Mouse (Mus musculus): ENCODE data around the gene Grk5. TPM values are rescaled to one million over a fixed set of nuclear protein-coding genes. Genes with fewer than 3 reads are reported as not detected.

Gene Grk5
- polyA plus RNA-seq, 1 experiment from 2014 or later, result 3.6 TPM

GRCm38 (mm10) chr19:61131096-61131495 lies 241.5 kb downstream of the Grk5 start:
- Histone ChIP-seq H3K27ac (replicated peaks; ENCODE audit: low read depth, low read length) (no peak overlapping the region), H3K9ac (replicated peaks; ENCODE audit: low read length) (no peak overlapping the region), H3K4me2 (ENCODE audit: low read length) (no peak overlapping the region), H3K4me1 (ENCODE audit: control insufficient read depth, insufficient read depth, low read length) (no peaks in the 10 kb centered on the region), H3K36me3 (ENCODE audit: control insufficient read depth, insufficient read depth, low read length) (peaks cover 9% of the 10 kb centered on the region; the same call in 1 of the 2 replicates), H3K27me3 (ENCODE audit: control insufficient read depth, insufficient read depth, low read length) (no peaks in the 10 kb centered on the region), H3K4me3 (replicated peaks; ENCODE audit: low read depth, low read length) (no peak overlapping the region), H3K9me3 (ENCODE audit: control insufficient read depth, low read length) (no peaks in the 10 kb centered on the region)
- no peak for DNase-seq
- WGBS, result 92% methylated on average over 10 of the region's 10 CpGs
- ATAC-seq (ENCODE audit: low FRiP score, low TSS enrichment), result no peak

DNA sequence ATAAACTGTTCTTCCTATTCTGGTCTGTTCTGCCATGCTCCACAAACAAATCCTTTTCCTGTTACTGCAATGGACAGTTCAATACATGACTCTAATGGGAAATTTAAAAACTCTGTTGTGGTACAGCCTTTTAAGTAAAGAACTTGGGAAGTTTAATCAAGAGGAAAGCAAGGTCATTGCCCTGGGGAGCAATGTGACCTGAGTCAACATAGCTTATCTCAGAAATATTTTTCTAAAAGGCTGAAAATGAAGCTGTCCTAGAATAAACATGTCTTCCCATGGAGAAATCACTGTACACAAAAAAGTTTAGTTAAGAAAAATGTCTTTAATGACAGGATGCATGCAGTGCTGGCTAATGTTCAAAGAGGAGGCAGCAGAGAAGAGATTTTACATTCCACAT lies 249.1 kb downstream of the Grk5 start:
- no peak overlapping the region for H3K4me2 ChIP-seq (ENCODE audit: low read length)
- no peak overlapping the region for H3K9ac ChIP-seq (replicated peaks; ENCODE audit: low read length)
- ATAC-seq (ENCODE audit: low FRiP score, low TSS enrichment) (no peak), DNase-seq (no peak)
- no peak overlapping the region for H3K4me3 ChIP-seq (replicated peaks; ENCODE audit: low read depth, low read length)
- H3K9me3 ChIP-seq (ENCODE audit: control insufficient read depth, low read length), result no peaks in the 10 kb centered on the region
- H3K4me1 ChIP-seq (ENCODE audit: control insufficient read depth, insufficient read depth, low read length), result peaks cover 12% of the 10 kb centered on the region
- H3K27ac ChIP-seq (replicated peaks; ENCODE audit: low read depth, low read length), result no peak overlapping the region
- no peaks in the 10 kb centered on the region for H3K27me3 ChIP-seq (ENCODE audit: control insufficient read depth, insufficient read depth, low read length)
- peaks cover 5% of the 10 kb centered on the region; the same call in 1 of the 2 replicates for H3K36me3 ChIP-seq (ENCODE audit: control insufficient read depth, insufficient read depth, low read length)

GRCm38 (mm10) chr19:61140342-61141206 lies 251.0 kb downstream of the Grk5 start, which contains the start of gene Zfp950:
TSS of gene Zfp950 (minus strand) at chr19:61140840.
- ATAC-seq (ENCODE audit: low FRiP score, low TSS enrichment) (peak; percentile 99), DNase-seq (peak; percentile 91)
- H3K9ac ChIP-seq (replicated peaks; ENCODE audit: low read length), result peak within 1 kb of the TSS; percentile 53
- peak within 1 kb of the TSS; percentile 58 for H3K4me2 ChIP-seq (ENCODE audit: low read length)
- H3K36me3 ChIP-seq (ENCODE audit: control insufficient read depth, insufficient read depth, low read length), result no peaks in the 10 kb centered on the region
- peaks cover 12% of the 10 kb centered on the region for H3K4me1 ChIP-seq (ENCODE audit: control insufficient read depth, insufficient read depth, low read length)
- no peaks in the 10 kb centered on the region for H3K27me3 ChIP-seq (ENCODE audit: control insufficient read depth, insufficient read depth, low read length)
- H3K4me3 ChIP-seq (replicated peaks; ENCODE audit: low read depth, low read length), result peak within 1 kb of the TSS; percentile 47
- 1% methylated on average over 18 of the region's 18 CpGs for WGBS
- no peaks in the 10 kb centered on the region for H3K9me3 ChIP-seq (ENCODE audit: control insufficient read depth, low read length)
- H3K27ac ChIP-seq (replicated peaks; ENCODE audit: low read depth, low read length), result peak within 1 kb of the TSS; percentile 52; the same call in 1 of the 2 replicates

GRCm38 (mm10) chr19:61141299-61141698 lies 251.8 kb downstream of the Grk5 start:
- no peak for ATAC-seq (ENCODE audit: low FRiP score, low TSS enrichment)
- DNase-seq, result no peak
- Histone ChIP-seq H3K9me3 (ENCODE audit: control insufficient read depth, low read length) (no peaks in the 10 kb centered on the region), H3K9ac (replicated peaks; ENCODE audit: low read length) (peak overlapping the region; percentile 53; the same call in 1 of the 2 replicates), H3K27ac (replicated peaks; ENCODE audit: low read depth, low read length) (no peak overlapping the region), H3K4me1 (ENCODE audit: control insufficient read depth, insufficient read depth, low read length) (peaks cover 12% of the 10 kb centered on the region), H3K36me3 (ENCODE audit: control insufficient read depth, insufficient read depth, low read length) (no peaks in the 10 kb centered on the region), H3K4me3 (replicated peaks; ENCODE audit: low read depth, low read length) (peak overlapping the region; percentile 47), H3K27me3 (ENCODE audit: control insufficient read depth, insufficient read depth, low read length) (no peaks in the 10 kb centered on the region), H3K4me2 (ENCODE audit: low read length) (peak overlapping the region; percentile 58)
- 26% methylated on average over 4 of the region's 4 CpGs for WGBS

Other genes with a start within 250 kb of the Grk5 start
- 23.0 and 30.5 TPM in 2 replicates for gene Nanos1, start 133.8 kb upstream of the Grk5 start, polyA plus RNA-seq (2014; fragmentation: Nextera tagmentation; extraction: Ambion mirVana)
- 122 and 140 TPM in 2 replicates for gene Eif3a, start 99.1 kb upstream of the Grk5 start, polyA plus RNA-seq (2014; fragmentation: Nextera tagmentation; extraction: Ambion mirVana)
- 48.4 and 52.5 TPM in 2 replicates for gene Fam45a, start 78.2 kb upstream of the Grk5 start, polyA plus RNA-seq (2014; fragmentation: Nextera tagmentation; extraction: Ambion mirVana)
- gene Sfxn4, start 28.3 kb upstream of the Grk5 start, polyA plus RNA-seq (2014; fragmentation: Nextera tagmentation; extraction: Ambion mirVana), result 10.8 and 12.9 TPM in 2 replicates
- gene Prdx3, start 15.2 kb upstream of the Grk5 start, polyA plus RNA-seq (2014; fragmentation: Nextera tagmentation; extraction: Ambion mirVana), result 105 and 107 TPM in 2 replicates